Mouse (Mus musculus) lung, adult 2 months (tissue): ENCODE data around the gene Atg9b.

Experiments used
- CTCF ChIP-seq: fragments of 200-500 bp; IDR thresholded peaks from 2 replicates; pipeline ENCODE4 v1.5.1; 2011; ENCODE audit warnings: mild to moderate bottlenecking, low read length, control low read depth; ENCODE audit not compliant: insufficient read depth
- POLR2A ChIP-seq: fragments of 200-500 bp; IDR thresholded peaks from 2 replicates; pipeline ENCODE4 v1.6.1; 2011; ENCODE audit warnings: low read depth, mild to moderate bottlenecking, control low read depth, low read length, borderline replicate concordance; ENCODE audit errors: extremely low read depth

DNA sequence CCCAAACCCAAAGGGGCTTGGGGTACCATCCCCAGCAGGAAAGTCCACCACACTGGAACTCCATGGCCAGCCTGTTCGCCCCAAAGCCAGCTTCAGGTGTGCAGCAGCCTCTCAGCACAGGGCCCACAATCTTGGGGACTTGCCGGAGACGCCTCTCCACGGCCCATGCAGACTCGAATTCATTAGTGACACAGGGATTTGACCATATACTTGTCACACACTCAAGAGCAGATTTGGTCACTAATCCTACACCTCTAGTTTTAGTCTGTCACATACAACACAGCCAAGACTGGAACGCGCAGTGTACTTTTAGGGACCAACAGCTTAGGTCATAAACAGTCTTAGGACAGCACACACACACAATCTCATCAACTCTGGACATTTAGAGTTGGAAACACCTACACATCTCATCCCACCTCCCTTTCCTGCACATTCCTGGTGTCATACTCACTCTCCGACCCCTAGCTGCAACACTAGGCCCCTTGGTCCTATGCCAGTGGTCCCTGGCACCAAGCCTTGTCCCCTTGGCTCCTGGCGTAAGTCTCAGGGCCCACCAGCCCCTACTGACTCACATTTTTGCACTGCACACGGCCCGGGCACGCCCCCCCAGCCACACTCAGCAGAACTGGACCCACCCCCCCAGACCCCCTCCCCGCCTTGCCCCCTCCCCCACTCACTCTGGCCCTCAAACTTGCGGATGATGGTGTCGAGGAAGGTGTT, 41.3 kb downstream of the Atg9b start:
- no peak for TF ChIP-seq CTCF
- TF ChIP-seq POLR2A, result no peak
